Mouse (Mus musculus) heart, embryonic 11.5 days (tissue): ENCODE measurements around the gene Mroh2b. TPM values are rescaled to one million over a fixed set of nuclear protein-coding genes. Genes with fewer than 3 reads are reported as not detected.

Experiments used
- polyA plus RNA-seq: library from polyadenylated mRNA; unstranded; fragments of >200 nt; fragmentation: Nextera tagmentation; extraction: Ambion mirVana; gene quantifications from 2 replicates; pipeline ENCODE4 v1.2.1, GENCODE M21; 2014

Gene Mroh2b
- polyA plus RNA-seq, 1 experiment from 2014 or later = not detected

Other genes starting within 250 kb of the Mroh2b start
- not detected in 2 replicates for gene C6, start 171.6 kb upstream of the Mroh2b start, polyA plus RNA-seq
- 0.14 TPM in 1 of 2 replicates, not detected in the other for gene C7, start 165.0 kb downstream of the Mroh2b start, polyA plus RNA-seq
- 2.5 TPM in 2 replicates for gene Card6, start 209.8 kb downstream of the Mroh2b start, polyA plus RNA-seq
- 433 and 532 TPM in 2 replicates for gene Rpl37, start 217.9 kb downstream of the Mroh2b start, polyA plus RNA-seq
- 25.5 and 28.0 TPM in 2 replicates for gene Prkaa1, start 245.1 kb downstream of the Mroh2b start, polyA plus RNA-seq